Mouse (Mus musculus) stomach, postnatal 0 days (tissue): ENCODE data around the gene Lins1.

ENCODE experiments used
- CTCF ChIP-seq: IDR thresholded peaks from 2 replicates; pipeline ENCODE4 v1.5.1; 2016; ENCODE audit warnings: antibody characterized with exemption, low read depth, mild to moderate bottlenecking, moderate library complexity
- EP300 ChIP-seq: optimal IDR thresholded peaks from 2 replicates; pipeline ENCODE3; 2016; ENCODE audit warnings: antibody characterized with exemption

- TF ChIP-seq CTCF (no peak), EP300 (no peak)
These were observed 51.3 kb downstream of the Lins1 start for GRCm38 (mm10) chr7:66741008-66741407.
